Mouse (Mus musculus): ENCODE measurements around the gene Ninj2.

The Ninj2 gene

GRCm38 (mm10) chr6:120232885-120233284 lies 139.7 kb downstream of the Ninj2 start:
- in situ Hi-C loops (cut with MboI; ENCODE audit: low sequenced_read_pairs): no loop called here

- in situ Hi-C loops (cut with MboI; ENCODE audit: low sequenced_read_pairs): no loop called here
Measured at GRCm38 (mm10) chr6:120235874-120236273, 142.7 kb downstream of the Ninj2 start.

DNA sequence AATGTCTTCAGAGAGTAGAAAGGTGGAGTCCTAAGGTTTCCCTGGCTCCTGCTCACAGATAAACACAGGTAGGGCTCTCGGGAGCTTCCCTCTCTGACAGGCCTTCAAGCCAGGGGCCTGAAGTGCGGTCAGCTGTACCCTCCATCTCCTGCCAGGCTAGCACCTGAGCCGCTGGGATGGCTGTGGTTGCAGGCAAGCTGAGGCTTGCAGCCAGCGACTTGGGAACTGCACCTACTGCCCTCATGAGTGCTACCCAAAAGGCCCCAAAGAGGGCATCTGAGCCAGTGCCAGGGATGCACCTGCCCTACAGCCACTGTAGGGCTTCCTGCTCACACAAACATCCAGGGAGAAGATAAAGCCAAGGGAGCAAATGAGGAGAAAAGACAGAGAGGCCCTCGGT lies 147.3 kb downstream of the Ninj2 start:
- in situ Hi-C loops (cut with MboI; ENCODE audit: low sequenced_read_pairs): no loop called here

- in situ Hi-C loops (cut with MboI; ENCODE audit: low sequenced_read_pairs): no loop called here
Measured at GRCm38 (mm10) chr6:120241453-120241852, 148.3 kb downstream of the Ninj2 start.

- in situ Hi-C loops (cut with MboI; ENCODE audit: low sequenced_read_pairs): no loop called here
Measured at GRCm38 (mm10) chr6:120242530-120242929, 149.4 kb downstream of the Ninj2 start.

GRCm38 (mm10) chr6:120243250-120243649 lies 150.1 kb downstream of the Ninj2 start:
- in situ Hi-C loops (cut with MboI; ENCODE audit: low sequenced_read_pairs): no loop called here

DNA sequence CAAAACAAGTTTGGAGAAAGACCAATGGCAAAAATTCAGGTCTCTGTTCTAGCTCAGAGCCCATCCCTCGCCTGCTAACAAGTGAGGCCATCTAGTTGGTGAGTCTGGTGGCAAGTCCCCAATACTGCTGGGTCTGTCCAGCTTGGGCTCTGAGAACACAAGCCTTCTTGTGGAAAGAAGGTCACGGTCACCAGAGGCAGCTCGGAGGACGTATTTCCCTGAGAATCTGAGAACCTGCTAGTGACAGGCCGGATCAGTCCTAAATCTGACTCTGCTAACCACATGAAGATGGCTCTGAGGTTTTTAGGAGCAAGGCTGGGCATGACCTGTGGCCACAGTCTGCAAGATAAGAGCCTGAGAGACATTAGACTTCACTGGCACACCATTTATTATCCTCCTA lies 153.5 kb downstream of the Ninj2 start:
- in situ Hi-C loops (cut with MboI; ENCODE audit: low sequenced_read_pairs): no loop called here

DNA sequence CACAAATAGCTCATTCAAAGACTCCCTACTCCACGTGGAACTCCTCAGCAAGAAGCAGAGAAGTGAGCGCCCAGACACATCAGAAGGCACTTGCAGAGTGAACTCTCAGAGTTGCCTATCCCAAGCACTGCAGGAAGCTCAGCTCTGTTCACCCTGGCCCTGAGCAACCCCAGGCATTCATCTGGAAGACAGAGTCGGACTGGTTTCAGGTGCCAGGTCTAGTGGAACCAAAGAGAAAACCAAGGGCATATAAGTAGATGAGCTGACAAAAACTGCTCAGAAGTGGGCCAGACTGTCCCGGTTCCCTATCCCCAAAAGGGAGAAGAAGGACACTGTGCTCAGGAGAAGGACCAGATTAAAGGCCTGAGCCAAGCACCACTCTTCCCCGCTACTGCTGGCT lies 156.7 kb downstream of the Ninj2 start:
- in situ Hi-C loops (cut with MboI; ENCODE audit: low sequenced_read_pairs): no loop called here

Data from CH12F3 (cell line).